Mouse (Mus musculus) embryonic facial prominence, embryonic 11.5 days (tissue): ENCODE measurements around the gene Kif1bp. TPM values are rescaled to one million over a fixed set of nuclear protein-coding genes. Genes with fewer than 3 reads are reported as not detected.
A peak's percentile ranks its signal among the peaks of the same experiment; 100 is the strongest.

Experiments
- ATAC-seq: fragments of 200-750 bp; cut with Nextera tagmentation; replicated peaks from 2 replicates; pipeline ENCODE4 v1.8.0; 2017; ENCODE audit warnings: low read depth; ENCODE audit not compliant: insufficient number of reproducible peaks, low FRiP score, low TSS enrichment
- DNase-seq: peaks from one replicate; pipeline ENCODE4 v3.0.0-alpha.2; 2015; ENCODE audit warnings: low spot score
- H3K27ac ChIP-seq: fragments of 300-500 bp; sonication (generic); replicated peaks from 2 replicates; pipeline ENCODE4 v1.5.1; 2014; ENCODE audit warnings: mild to moderate bottlenecking, low read depth, low read length, control low read depth
- H3K27me3 ChIP-seq: fragments of 300-500 bp; sonication (generic); 2 replicates; pipeline ENCODE4 v1.6.1; 2014; ENCODE audit warnings: mild to moderate bottlenecking, low read length, moderate library complexity, mixed read lengths; ENCODE audit not compliant: control insufficient read depth, insufficient read depth
- H3K36me3 ChIP-seq: fragments of 300-500 bp; sonication (generic); replicated peaks from 2 replicates; pipeline ENCODE4 v1.6.1; 2014; ENCODE audit warnings: low read depth, mild to moderate bottlenecking, low read length, moderate library complexity, mixed read lengths; ENCODE audit not compliant: control insufficient read depth, insufficient read depth
- H3K4me1 ChIP-seq: fragments of 300-500 bp; sonication (generic); 2 replicates; pipeline ENCODE4 v1.6.1; 2014; ENCODE audit warnings: low read length, mixed read lengths; ENCODE audit not compliant: control insufficient read depth, insufficient read depth
- H3K4me2 ChIP-seq: fragments of 300-500 bp; sonication (generic); 2 replicates; pipeline ENCODE4 v1.6.1; 2014; ENCODE audit warnings: low read depth, mild to moderate bottlenecking, control low read depth, low read length, moderate library complexity
- H3K4me3 ChIP-seq: fragments of 300-500 bp; sonication (generic); 2 replicates; pipeline ENCODE4 v1.5.1; 2014; ENCODE audit warnings: low read depth, low read length, control low read depth
- H3K9ac ChIP-seq: fragments of 300-500 bp; sonication (generic); replicated peaks from 2 replicates; pipeline ENCODE4 v1.6.1; 2014; ENCODE audit warnings: mild to moderate bottlenecking, control low read depth, low read length
- H3K9me3 ChIP-seq: fragments of 300-500 bp; sonication (generic); replicated peaks from 2 replicates; pipeline ENCODE4 v1.6.1; 2016; ENCODE audit warnings: mild to moderate bottlenecking, low read length, inconsistent platforms, mixed read lengths; ENCODE audit not compliant: control insufficient read depth
- WGBS: fragments of 180-500 bp; shearing (Covaris S2); extraction: QIAGEN DNeasy Blood & Tissue Kit; methylation state at CpG from one replicate; pipeline ENCODE4 v1.1.7; 2014; 5-methylcytosine and 5-hydroxymethylcytosine counted together
- polyA plus RNA-seq: library from polyadenylated mRNA; unstranded; fragments of >200 nt; fragmentation: Nextera tagmentation; extraction: Ambion mirVana; gene quantifications from 2 replicates; pipeline ENCODE4 v1.2.1, GENCODE M21; 2014

Kif1bp gene
- polyA plus RNA-seq, 1 experiment from 2014 or later: 48.5 TPM

DNA sequence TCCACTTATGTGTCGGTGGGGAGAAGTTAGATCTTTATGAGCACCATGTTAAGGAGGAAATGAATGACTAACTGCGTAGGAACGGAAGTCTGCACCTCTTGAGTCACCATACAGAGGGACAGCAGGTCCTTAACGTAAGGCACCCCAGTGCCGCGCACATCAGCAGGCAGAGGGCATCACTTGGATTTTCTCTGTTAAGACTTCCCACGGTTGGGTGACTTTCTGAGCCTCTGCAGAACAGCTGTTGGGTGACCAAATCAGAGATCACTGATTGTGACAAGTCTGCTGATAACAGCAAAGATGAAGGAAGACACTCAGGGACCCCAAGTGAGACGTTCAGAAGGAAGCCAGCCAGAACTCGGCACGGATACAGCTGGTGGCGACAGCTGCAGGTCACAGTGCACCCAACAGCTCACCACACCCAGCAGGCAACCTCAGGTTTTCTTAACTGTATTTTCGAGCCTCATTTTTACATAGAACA, 24.6 kb downstream of the Kif1bp start:
- Histone ChIP-seq H3K4me1 (no peaks in the 10 kb centered on the region), H3K36me3 (no peaks in the 10 kb centered on the region), H3K9me3 (no peaks in the 10 kb centered on the region), H3K4me3 (no peak overlapping the region), H3K27ac (no peak overlapping the region), H3K27me3 (no peaks in the 10 kb centered on the region), H3K9ac (no peak overlapping the region), H3K4me2 (no peak overlapping the region)
- ATAC-seq (no peak), DNase-seq (no peak)
- WGBS: 84% methylated on average over 12 of the region's 12 CpGs

DNA sequence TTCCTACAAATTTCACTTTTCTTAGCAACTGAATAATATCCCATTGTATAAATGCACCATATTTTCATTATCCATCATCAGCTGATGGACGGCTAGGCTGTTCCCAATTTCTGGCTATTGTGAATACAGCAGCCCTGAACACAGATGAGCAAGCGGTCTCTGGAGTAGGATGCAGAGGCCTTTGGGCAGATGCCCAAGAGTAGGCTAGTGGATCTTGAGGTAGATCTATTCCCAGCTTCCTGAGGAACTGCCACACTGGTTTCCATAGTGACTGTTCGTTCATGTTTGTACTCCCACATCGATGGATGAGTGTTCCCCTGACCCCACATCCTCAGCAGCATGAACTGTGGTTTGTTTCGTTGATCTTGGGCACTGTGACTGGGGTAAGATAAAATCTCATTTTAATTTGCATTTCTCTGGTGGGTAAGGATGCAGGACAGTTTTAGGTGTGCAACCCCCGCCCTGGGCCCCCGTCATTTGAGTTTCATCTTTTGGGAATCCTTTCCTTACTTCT, 27.4 kb downstream of the Kif1bp start:
- WGBS: 85% methylated on average over 7 of the region's 7 CpGs
- DNase-seq: no peak
- Histone ChIP-seq H3K36me3 (no peaks in the 10 kb centered on the region), H3K4me3 (no peak overlapping the region), H3K27ac (no peak overlapping the region), H3K4me1 (no peaks in the 10 kb centered on the region), H3K9ac (no peak overlapping the region), H3K27me3 (no peaks in the 10 kb centered on the region), H3K4me2 (no peak overlapping the region), H3K9me3 (no peaks in the 10 kb centered on the region)
- no peak for ATAC-seq

DNA sequence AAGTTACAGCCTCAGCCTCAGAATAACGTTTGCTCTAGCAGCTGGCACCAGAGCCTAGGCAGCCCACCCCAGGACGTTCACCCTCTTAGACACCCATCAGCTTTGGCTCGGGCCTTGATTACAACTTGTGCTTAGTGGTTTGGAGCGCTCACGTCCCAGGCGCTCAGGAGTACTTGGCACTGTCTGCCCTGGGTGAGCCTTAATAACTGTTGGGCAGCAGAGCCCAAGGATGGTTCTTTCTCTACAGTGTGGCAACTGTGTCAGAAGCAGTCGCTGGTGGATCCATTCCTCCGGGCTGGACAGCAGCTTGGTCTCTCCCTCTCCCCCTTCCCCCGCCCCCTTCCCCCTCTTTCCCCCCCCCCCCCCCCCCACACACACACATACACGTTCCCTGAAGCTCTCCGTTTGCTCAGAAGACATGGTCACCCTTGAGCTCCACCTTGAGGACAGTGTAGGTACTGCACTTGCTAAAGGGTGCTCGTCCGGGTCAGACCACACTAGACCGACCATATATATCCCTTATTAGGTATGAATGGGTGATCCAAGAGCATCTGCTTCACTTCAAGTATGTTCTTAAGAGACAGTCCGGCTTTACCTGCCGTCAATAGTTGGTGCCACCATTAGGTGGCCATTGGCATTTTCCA, 28.6 kb downstream of the Kif1bp start:
- Histone ChIP-seq H3K4me3 (no peak overlapping the region), H3K4me1 (no peaks in the 10 kb centered on the region), H3K9ac (no peak overlapping the region), H3K27ac (no peak overlapping the region), H3K27me3 (no peaks in the 10 kb centered on the region), H3K4me2 (no peak overlapping the region), H3K36me3 (no peaks in the 10 kb centered on the region), H3K9me3 (no peaks in the 10 kb centered on the region)
- ATAC-seq (no peak), DNase-seq (peak; percentile 73)
- WGBS: 35% methylated on average over 14 of the region's 16 CpGs

DNA sequence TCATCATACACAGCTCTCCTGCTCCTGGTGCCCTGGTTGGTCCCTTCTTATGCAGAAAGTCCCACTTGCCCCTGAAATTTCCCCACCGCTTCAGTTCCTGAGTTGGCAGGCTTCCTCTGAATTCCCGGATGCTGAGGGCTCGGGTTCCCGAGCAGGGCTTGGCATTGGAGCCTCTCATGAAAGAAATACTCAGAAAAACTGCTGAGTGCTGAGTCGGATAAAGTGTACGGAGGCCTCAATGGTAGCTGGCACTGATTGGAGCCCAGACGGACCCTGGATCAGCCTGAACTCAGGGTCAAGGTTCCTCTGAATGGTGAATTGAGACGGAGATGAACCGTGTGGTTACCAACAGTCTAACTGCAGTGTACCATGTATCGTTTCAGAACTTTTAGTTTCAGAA, 31.8 kb downstream of the Kif1bp start:
- H3K9me3 ChIP-seq: no peaks in the 10 kb centered on the region
- 82% methylated on average over 10 of the region's 10 CpGs for WGBS
- H3K27ac ChIP-seq: no peak overlapping the region
- ATAC-seq (no peak), DNase-seq (no peak)
- H3K9ac ChIP-seq: no peak overlapping the region
- H3K4me3 ChIP-seq: no peak overlapping the region
- H3K27me3 ChIP-seq: no peaks in the 10 kb centered on the region
- no peaks in the 10 kb centered on the region for H3K4me1 ChIP-seq
- H3K4me2 ChIP-seq: no peak overlapping the region
- no peaks in the 10 kb centered on the region for H3K36me3 ChIP-seq

DNA sequence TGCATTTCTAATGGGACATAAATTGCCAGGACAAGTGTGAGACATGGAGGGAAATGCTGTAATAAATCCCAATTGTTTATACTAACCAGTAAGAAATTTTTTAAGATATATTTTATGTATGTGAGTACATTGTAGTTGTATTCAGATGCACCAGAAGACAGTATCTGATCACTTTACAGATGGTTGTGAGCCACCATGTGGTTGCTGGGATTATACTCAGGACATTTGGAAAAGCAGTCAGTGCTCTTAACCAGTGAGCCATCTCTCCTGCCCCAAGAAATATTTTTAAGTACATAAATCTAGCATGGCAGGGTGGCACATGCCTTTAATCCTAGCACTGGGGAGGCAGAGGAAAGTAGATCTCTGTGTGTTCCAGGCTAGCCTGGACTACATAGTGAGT, 32.5 kb downstream of the Kif1bp start:
- ATAC-seq (no peak), DNase-seq (no peak)
- Histone ChIP-seq H3K4me3 (no peak overlapping the region), H3K4me1 (no peaks in the 10 kb centered on the region), H3K9me3 (no peaks in the 10 kb centered on the region), H3K27me3 (no peaks in the 10 kb centered on the region), H3K9ac (no peak overlapping the region), H3K36me3 (no peaks in the 10 kb centered on the region), H3K27ac (no peak overlapping the region), H3K4me2 (no peak overlapping the region)

DNA sequence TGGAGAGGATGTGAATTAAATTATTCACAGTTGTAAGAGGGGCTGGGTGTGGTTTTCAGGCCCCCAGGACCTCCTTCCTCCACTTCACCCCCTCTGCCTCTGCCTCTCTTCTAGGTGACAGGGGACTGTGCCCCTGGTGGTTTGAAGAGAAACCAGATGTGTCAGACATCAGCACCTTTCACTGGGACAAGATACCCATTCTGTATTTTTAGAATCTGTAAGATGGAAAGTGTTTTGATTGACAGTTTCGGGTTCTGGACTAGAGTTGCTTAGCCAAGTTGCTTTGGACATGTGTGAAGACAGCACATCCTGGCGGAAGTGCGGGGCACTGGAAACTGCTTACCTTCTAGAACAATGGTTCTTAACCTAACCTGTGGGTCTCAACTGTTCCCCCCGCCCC, 33.9 kb downstream of the Kif1bp start:
- H3K27me3 ChIP-seq: no peaks in the 10 kb centered on the region
- H3K4me2 ChIP-seq: no peak overlapping the region
- no peaks in the 10 kb centered on the region for H3K9me3 ChIP-seq
- no peak overlapping the region for H3K9ac ChIP-seq
- no peak for ATAC-seq
- WGBS: 91% methylated on average over 4 of the region's 4 CpGs
- H3K27ac ChIP-seq: no peak overlapping the region
- no peak for DNase-seq
- H3K4me1 ChIP-seq: no peaks in the 10 kb centered on the region
- no peaks in the 10 kb centered on the region for H3K36me3 ChIP-seq
- no peak overlapping the region for H3K4me3 ChIP-seq

DNA sequence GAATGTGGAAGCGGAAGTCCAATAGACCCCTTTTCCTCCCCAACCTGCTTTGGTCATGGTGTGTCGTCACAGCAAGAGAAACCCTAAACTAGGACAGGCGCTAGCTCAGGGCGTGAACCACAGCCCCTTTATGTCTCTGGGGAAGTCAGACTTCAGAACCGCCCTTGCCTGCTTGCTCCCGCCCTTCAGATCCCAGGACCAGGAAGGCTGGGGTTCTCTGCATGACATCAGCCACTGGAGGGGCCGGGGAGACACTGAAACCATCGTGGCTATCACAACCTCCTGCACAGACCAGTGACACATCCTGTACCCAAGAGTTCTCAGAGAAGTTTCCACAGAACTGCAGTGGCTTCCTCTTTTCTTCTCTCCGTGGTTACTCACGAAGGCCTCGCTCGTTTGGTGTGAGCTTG, 34.9 kb downstream of the Kif1bp start:
- ATAC-seq (no peak), DNase-seq (no peak)
- Histone ChIP-seq H3K27me3 (no peaks in the 10 kb centered on the region), H3K9me3 (no peaks in the 10 kb centered on the region), H3K4me3 (no peak overlapping the region), H3K9ac (no peak overlapping the region), H3K4me2 (no peak overlapping the region), H3K27ac (no peak overlapping the region), H3K4me1 (no peaks in the 10 kb centered on the region), H3K36me3 (no peaks in the 10 kb centered on the region)
- WGBS: 79% methylated on average over 12 of the region's 12 CpGs

DNA sequence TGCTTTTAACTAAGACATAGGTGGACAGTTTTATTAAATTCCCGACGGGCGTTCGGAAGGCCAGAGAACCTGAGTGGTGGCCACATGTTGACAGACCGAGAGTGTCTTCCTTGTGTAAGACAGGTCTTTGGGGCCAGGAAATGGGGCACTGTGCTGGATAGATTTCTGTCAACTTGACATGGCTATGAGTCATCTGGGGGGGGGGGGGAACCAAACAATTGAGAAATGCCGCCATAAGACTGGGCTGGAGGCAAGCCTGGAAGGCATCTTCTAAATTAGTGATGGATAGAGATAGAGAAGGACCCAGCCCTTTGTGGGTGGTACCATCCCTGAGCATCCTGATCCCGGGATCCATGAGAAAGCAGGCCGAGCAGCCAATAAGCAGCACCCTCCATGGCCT, 35.3 kb downstream of the Kif1bp start:
- Histone ChIP-seq H3K27ac (no peak overlapping the region), H3K9ac (no peak overlapping the region), H3K9me3 (no peaks in the 10 kb centered on the region), H3K4me3 (no peak overlapping the region), H3K4me1 (no peaks in the 10 kb centered on the region), H3K27me3 (no peaks in the 10 kb centered on the region), H3K4me2 (no peak overlapping the region), H3K36me3 (no peaks in the 10 kb centered on the region)
- 92% methylated on average over 8 of the region's 8 CpGs for WGBS
- no peak for ATAC-seq
- no peak for DNase-seq
